Mouse (Mus musculus) heart, adult 8-10 months (tissue): Measurements from ENCODE around the gene Slc27a1. TPM values are rescaled to one million over a fixed set of nuclear protein-coding genes. Genes with fewer than 3 reads are reported as not detected.

Experiments used
- DNase-seq: peaks from one replicate; pipeline ENCODE4 v3.0.0; 2022; ENCODE audit warnings: low spot score
- microRNA-seq: library from miRNA; unstranded; fragments of <30 nt; microRNA quantifications from one replicate; pipeline ENCODE4 v1.2.0, GENCODE M21; 2022
- total RNA-seq, 4 experiments: library from RNA; stranded (reverse); gene quantifications; 2 replicates each; pipeline ENCODE4 v1.2.4; 2022

Gene Slc27a1
- total RNA-seq, 4 experiments from 2014 or later: 192 to 237 (median 204) TPM

DNA sequence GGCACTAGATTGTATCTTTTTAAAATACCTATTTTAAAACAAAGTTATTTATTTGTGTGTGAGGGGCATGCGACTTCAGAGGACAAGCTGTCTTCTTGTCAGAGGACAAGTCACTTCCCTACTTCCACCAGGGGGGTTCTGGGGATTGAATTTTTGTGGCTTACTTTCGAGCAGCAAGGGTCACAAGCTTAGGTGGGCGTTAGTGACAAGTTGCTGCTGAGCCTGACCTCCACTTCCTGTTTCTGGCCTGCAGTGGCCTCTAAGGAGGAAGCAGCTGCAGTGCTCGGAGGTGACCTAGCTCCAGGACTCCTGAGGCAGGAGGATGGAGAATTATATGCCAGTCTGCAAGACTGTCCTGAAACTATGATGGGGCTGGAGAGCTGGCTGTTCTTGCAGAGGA lies 44.7 kb downstream of the Slc27a1 start:
- DNase-seq: no peak

DNA sequence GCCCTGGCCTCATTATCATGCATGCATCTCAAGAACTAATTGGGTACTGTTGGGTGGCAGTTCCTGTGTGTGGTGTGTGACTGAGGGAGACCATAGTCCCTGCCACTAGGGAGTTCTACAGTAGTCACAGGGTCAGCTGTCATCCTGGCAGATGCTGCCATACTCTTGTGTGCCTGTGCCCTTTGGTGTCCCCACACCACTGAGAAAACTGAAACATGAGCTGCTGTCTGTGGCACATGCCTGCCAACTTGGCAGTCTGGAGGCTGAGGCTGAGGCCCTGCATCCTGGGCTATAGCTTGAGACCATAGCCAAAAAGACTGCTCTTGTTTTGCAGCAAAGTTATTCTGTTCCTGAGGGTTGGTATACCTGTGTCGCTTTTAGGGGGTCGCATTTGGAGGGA lies 51.1 kb downstream of the Slc27a1 start:
- no peak for DNase-seq

DNA sequence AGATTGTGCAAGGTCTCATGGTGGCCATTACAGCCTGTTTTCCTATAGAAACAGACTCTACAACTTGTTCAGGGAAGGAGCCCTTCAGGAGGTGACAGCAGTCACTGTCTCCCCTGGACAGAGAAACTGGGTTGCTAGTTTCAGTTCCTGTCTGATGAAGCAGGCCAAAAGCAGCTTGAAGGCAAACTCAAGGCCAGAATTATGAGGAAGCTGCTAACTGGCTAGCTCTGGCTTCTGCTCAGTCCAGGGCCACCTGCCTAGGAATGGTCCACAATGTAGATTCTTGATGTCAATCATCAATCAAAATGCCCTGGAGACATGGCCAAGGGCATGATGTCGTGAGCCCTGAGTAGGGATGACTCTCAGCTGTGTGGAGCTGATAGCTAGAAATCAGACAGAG lies 56.4 kb downstream of the Slc27a1 start:
- no peak for DNase-seq

DNA sequence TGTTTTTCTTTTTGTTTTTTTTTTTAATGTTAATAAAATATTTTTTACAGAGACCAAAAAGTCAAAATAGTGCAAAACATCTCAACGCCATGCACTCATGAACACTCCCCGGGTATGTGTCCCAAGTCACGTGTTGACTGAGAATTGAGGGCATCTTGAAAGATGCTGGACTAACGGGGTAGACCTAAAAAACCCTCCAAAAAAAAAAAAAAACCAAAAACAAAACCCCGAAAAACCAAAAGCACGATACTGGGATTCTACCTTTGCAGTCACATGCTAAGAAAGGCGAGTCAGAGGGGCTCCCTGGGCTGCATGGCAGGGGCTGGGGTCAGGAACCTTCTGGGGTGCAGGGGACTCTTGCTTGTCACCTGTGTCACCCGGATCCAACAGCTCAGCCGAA lies 58.1 kb downstream of the Slc27a1 start:
- DNase-seq: no peak

GRCm38 (mm10) chr8:71627265-71628099 lies 58.8 kb downstream of the Slc27a1 start:
- DNase-seq: peak; percentile 35

DNA sequence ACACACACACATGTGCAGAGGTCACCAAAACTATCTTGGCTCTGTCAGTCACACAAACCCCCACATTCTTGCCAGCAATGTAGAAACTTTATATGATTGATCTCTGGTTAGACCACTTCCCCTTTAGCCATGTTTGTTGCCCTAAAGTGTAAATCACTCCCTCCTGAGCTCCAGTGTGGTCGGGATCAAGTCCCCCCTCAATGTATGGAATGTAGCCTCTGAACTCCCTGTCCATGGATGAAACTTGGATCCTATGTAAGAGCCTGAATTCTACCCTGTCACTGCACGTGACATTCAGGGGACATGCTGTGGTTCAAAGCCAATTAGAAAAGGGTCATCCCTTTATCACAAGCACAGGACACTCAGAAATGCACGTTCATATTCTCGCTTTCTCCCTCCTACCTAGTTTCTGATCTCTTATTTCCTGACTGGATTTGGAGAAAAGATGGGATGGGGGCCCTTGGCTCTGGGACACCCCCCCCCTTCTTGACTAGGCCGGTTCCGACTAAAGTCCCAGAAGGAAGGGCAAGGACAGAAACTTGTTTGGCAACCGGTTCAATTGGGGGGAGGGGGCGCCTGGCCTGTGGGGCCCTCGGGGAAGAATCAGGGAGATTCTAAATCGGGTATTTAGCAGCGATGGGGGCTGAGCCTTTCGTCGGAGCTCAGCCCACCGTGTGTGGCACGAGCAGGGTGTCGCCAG lies 59.9 kb downstream of the Slc27a1 start:
- DNase-seq: no peak

DNA sequence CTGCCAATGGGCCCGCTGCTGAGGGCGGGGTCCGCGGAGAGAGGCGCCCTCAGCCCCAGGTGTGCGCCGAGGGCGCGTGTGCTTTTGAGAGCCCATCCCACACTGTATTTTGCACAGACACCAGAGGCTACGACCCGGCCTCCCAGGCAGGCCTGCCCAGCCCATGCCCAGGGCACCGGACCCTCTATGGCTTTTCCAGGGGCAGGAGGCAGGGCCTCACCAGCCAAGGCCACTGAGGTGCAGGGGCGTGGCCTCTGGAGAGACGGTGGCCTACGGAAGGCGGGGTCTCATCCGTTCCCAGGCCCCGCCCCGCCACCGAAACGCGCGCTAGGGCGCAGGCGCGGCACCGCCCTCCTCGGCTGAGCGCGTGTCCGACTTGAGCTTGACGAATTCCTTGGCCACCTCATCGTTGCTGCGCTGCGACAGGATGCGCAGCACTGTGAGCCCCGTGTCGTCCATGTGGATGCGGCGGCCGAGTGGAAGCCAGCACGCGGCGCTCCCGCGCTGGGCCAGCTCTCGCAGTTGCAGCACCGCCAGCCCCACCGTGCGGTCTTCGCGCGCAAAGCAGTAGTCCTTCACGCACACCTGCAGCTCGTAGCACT lies 60.5 kb downstream of the Slc27a1 start:
- peak; percentile 95 for DNase-seq

DNA sequence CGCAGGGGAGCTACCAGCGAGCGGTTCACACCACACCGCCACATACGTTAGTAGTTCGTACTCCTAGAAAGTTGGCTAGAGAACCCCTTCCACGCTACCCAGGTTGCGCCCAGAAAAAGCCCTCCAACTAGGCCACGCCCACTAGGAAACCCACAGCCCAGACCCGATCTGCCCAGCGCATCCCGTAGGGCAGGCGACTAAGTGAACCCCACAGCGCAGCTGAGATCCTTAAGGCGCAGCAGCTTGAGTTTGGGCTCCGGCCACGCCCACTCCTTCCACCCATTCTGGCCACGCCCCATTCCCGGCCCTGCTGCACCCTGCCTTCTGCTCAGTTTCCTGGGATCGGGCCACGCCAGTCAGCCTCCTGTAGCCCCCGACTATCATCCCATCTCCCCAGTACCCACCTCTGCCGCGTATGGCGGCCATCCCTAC lies 61.1 kb downstream of the Slc27a1 start:
- DNase-seq: peak; percentile 24

- DNase-seq: no peak
Measured at GRCm38 (mm10) chr8:71630761-71631160, 62.1 kb downstream of the Slc27a1 start.

DNA sequence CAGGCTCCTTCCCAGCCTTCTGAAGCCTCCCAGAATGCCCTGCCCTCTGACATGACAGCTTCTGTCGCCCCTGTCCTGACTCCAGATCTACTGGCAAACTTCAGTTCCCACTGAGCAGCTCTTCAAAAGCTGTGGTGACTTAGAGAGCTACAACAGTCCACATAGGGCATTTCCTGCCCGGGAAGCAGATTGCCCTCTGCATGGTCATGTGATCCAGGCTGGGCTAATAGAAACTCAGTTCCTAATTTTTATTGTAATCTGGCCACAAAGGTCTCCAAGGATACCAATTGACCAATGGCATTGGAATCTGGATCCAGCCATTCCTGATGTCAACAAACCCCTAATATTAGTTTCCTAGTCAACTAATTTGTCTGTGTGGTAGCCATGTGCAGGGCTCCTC lies 63.2 kb downstream of the Slc27a1 start:
- no peak for DNase-seq

GRCm38 (mm10) chr8:71633164-71633563 lies 64.5 kb downstream of the Slc27a1 start:
- DNase-seq: peak; percentile 36

GRCm38 (mm10) chr8:71633981-71634667 lies 65.4 kb downstream of the Slc27a1 start:
- no peak for DNase-seq

Small RNA genes within 50 kb of the gene (microRNA-seq; reads per million reads assigned to microRNA genes)
- gene Mir6769b: not detected

Other genes starting within 250 kb of the Slc27a1 start
- 100 to 1,000 TPM; 176 to 184 (median 181) TPM for gene Use1, start 202.0 kb upstream of the Slc27a1 start, total RNA-seq
- gene Ocel1, start 197.6 kb upstream of the Slc27a1 start, total RNA-seq: 10 to 100 TPM; 11.2 to 15.0 (median 13.9) TPM
- gene Nr2f6, start 186.9 kb upstream of the Slc27a1 start, total RNA-seq: 10 to 100 TPM; 44.3 to 52.2 (median 46.2) TPM
- 10 to 100 TPM; 20.8 to 33.7 (median 22.0) TPM for gene Ushbp1, start 173.1 kb upstream of the Slc27a1 start, total RNA-seq
- 10 to 100 TPM; 70.0 to 72.7 (median 71.3) TPM for gene Babam1, start 172.0 kb upstream of the Slc27a1 start, total RNA-seq
- under 1 TPM in 1 of 4 experiments, not detected in 3; 0.11 TPM for gene Ankle1, start 162.9 kb upstream of the Slc27a1 start, total RNA-seq
- gene Abhd8, start 105.2 kb upstream of the Slc27a1 start, total RNA-seq: 10 to 100 TPM; 21.4 to 29.6 (median 24.8) TPM
- 100 to 1,000 TPM; 114 to 128 (median 119) TPM for gene Mrpl34, start 103.9 kb upstream of the Slc27a1 start, total RNA-seq
- gene Dda1, start 99.7 kb upstream of the Slc27a1 start, total RNA-seq: 10 to 100 TPM; 31.0 to 37.7 (median 33.8) TPM
- gene Ano8, start 82.9 kb upstream of the Slc27a1 start, total RNA-seq: 10 to 100 TPM; 14.1 to 17.3 (median 16.1) TPM
- gene Gtpbp3, start 80.8 kb upstream of the Slc27a1 start, total RNA-seq: 10 to 100 TPM; 17.5 to 22.2 (median 19.0) TPM
- 10 to 100 TPM; 23.8 to 29.1 (median 27.0) TPM for gene Plvap, start 57.1 kb upstream of the Slc27a1 start, total RNA-seq
- not detected for gene Ccdc194, start 43.2 kb upstream of the Slc27a1 start, total RNA-seq
- 10 to 100 TPM; 13.5 to 18.7 (median 14.2) TPM for gene Bst2, start 31.4 kb upstream of the Slc27a1 start, total RNA-seq
- 10 to 100 TPM; 28.8 to 31.5 (median 29.1) TPM for gene Mvb12a, start 26.0 kb upstream of the Slc27a1 start, total RNA-seq
- under 1 TPM in 2 of 4 experiments, not detected in 2; 0.16 to 0.25 TPM for gene Tmem221, start 10.0 kb upstream of the Slc27a1 start, total RNA-seq
- under 1 TPM in 2 of 4 experiments, not detected in 2; 0.14 to 0.19 TPM for gene Nxnl1, start 2.3 kb upstream of the Slc27a1 start, total RNA-seq
- gene Pgls, start 23.3 kb downstream of the Slc27a1 start, total RNA-seq: 10 to 100 TPM; 57.7 to 65.1 (median 62.6) TPM
- gene Fam129c, start 28.8 kb downstream of the Slc27a1 start, total RNA-seq: 1 to 10 TPM; 1.1 to 1.4 (median 1.2) TPM
- 10 to 100 TPM; 38.4 to 41.5 (median 39.9) TPM for gene Colgalt1, start 42.1 kb downstream of the Slc27a1 start, total RNA-seq
- gene Unc13a, start 102.9 kb downstream of the Slc27a1 start, total RNA-seq: 1 to 10 TPM in 1 of 4 experiments, under 1 TPM in 3; 0.49 to 1.4 (median 0.57) TPM
- 10 to 100 TPM in 1 of 4 experiments, 1 to 10 TPM in 3; 6.4 to 10.3 (median 7.6) TPM for gene Jak3, start 107.4 kb downstream of the Slc27a1 start, total RNA-seq
- gene Insl3, start 120.3 kb downstream of the Slc27a1 start, total RNA-seq: 1 to 10 TPM; 2.2 to 4.6 (median 2.5) TPM
- 1 to 10 TPM; 4.0 to 6.9 (median 5.3) TPM for gene B3gnt3, start 132.9 kb downstream of the Slc27a1 start, total RNA-seq
- 1 to 10 TPM in 1 of 4 experiments, under 1 TPM in 3; 0.14 to 1.5 (median 0.68) TPM for gene Fcho1, start 156.8 kb downstream of the Slc27a1 start, total RNA-seq